Mouse (Mus musculus) lung, postnatal 0 days (tissue): Measurements from ENCODE around the gene Wnt1.

Source experiments
- CTCF ChIP-seq: IDR thresholded peaks from 2 replicates; pipeline ENCODE4 v1.5.1; 2016; ENCODE audit warnings: antibody characterized with exemption, mild to moderate bottlenecking
- EP300 ChIP-seq: IDR thresholded peaks from 2 replicates; pipeline ENCODE4 v1.6.1; 2016; ENCODE audit warnings: antibody characterized with exemption, mild to moderate bottlenecking, control low read depth

GRCm38 (mm10) chr15:98768259-98768658, 21.4 kb upstream of the Wnt1 start:
- TF ChIP-seq CTCF (no peak), EP300 (no peak)
